28 mouse cellular contexts compared by ENCODE assay signal in genomic region chr2:128231338-128231737, GRCm38 (mm10).
"Had no signal": no experiment of that assay in that cellular context is flagged by ENCODE, and none has a peak within 500 bp of the region (broad histone marks: within the 10 kb centered on the region; RNA-seq: fewer than 3 reads in every experiment).

No protein-coding gene starts in this region.

- H3K27me3 ChIP-seq: limb, embryonic 12.5 days; limb, embryonic 13.5 days; limb, embryonic 15.5 days; liver, embryonic 13.5 days; liver, embryonic 15.5 days; lung, embryonic 15.5 days; midbrain, embryonic 12.5 days; midbrain, embryonic 13.5 days; midbrain, embryonic 15.5 days; neural tube, embryonic 12.5 days had no signal

- DNase-seq: left cerebral cortex, postnatal 4 days; liver; liver, embryonic 13.5 days; liver, postnatal 0 days; lung, adult 2 months; lung, embryonic 14.5 days; lung, postnatal 10 days; lung, postnatal 14 days; midbrain, embryonic 14.5 days had no signal

- H3K4me2 ChIP-seq: limb, embryonic 12.5 days; limb, embryonic 13.5 days; limb, embryonic 15.5 days; liver, embryonic 11.5 days; liver, embryonic 12.5 days; liver, embryonic 13.5 days; liver, embryonic 15.5 days; lung, embryonic 14.5 days; lung, embryonic 15.5 days; midbrain, embryonic 11.5 days; midbrain, embryonic 12.5 days; midbrain, embryonic 13.5 days; midbrain, embryonic 15.5 days; neural tube, embryonic 12.5 days had no signal

- H3K27ac ChIP-seq: limb, embryonic 10.5 days; limb, embryonic 12.5 days; limb, embryonic 13.5 days; limb, embryonic 15.5 days; liver, embryonic 12.5 days; liver, embryonic 13.5 days; liver, embryonic 14.5 days; liver, embryonic 15.5 days; lung, embryonic 15.5 days; macrophage; midbrain, embryonic 10.5 days; midbrain, embryonic 12.5 days; midbrain, embryonic 13.5 days; midbrain, embryonic 15.5 days; neural tube, embryonic 12.5 days had no signal

- ATAC-seq: liver, embryonic 12.5 days; midbrain, embryonic 13.5 days; midbrain, embryonic 15.5 days; midbrain, embryonic 16.5 days had no signal

- H3K4me3 ChIP-seq: limb, embryonic 10.5 days; limb, embryonic 12.5 days; limb, embryonic 13.5 days; limb, embryonic 15.5 days; liver, embryonic 12.5 days; liver, embryonic 13.5 days; liver, embryonic 15.5 days; lung, embryonic 15.5 days; megakaryocyte, embryonic 14.5 days; midbrain, embryonic 10.5 days; midbrain, embryonic 12.5 days; midbrain, embryonic 13.5 days; midbrain, embryonic 15.5 days; myocyte; neural tube, embryonic 12.5 days had no signal

- H3K9ac ChIP-seq: limb, embryonic 12.5 days; limb, embryonic 13.5 days; limb, embryonic 15.5 days; liver, embryonic 12.5 days; liver, embryonic 13.5 days; liver, embryonic 14.5 days; liver, embryonic 15.5 days; liver, postnatal 0 days; lung, embryonic 14.5 days; lung, embryonic 15.5 days; midbrain, embryonic 12.5 days; midbrain, embryonic 13.5 days; midbrain, embryonic 15.5 days; neural tube, embryonic 12.5 days had no signal

- H3K9me3 ChIP-seq: limb, embryonic 10.5 days; limb, embryonic 12.5 days; limb, embryonic 13.5 days; limb, embryonic 15.5 days; liver, embryonic 12.5 days; liver, embryonic 13.5 days; liver, embryonic 15.5 days; lung, embryonic 15.5 days; megakaryocyte, embryonic 14.5 days; midbrain, embryonic 10.5 days; midbrain, embryonic 12.5 days; midbrain, embryonic 13.5 days; midbrain, embryonic 15.5 days; neural tube, embryonic 12.5 days had no signal

- H3K36me3 ChIP-seq: limb, embryonic 10.5 days; limb, embryonic 12.5 days; limb, embryonic 13.5 days; limb, embryonic 15.5 days; liver, embryonic 12.5 days; liver, embryonic 13.5 days; liver, embryonic 15.5 days; lung, embryonic 15.5 days; midbrain, embryonic 10.5 days; midbrain, embryonic 12.5 days; midbrain, embryonic 13.5 days; midbrain, embryonic 15.5 days; neural tube, embryonic 12.5 days had no signal

- H3K4me1 ChIP-seq: limb, embryonic 12.5 days; limb, embryonic 15.5 days; liver, embryonic 12.5 days; liver, embryonic 15.5 days; midbrain, embryonic 12.5 days; midbrain, embryonic 15.5 days; neural tube, embryonic 12.5 days had no signal
